Mouse (Mus musculus) erythroblast, adult 5-6 weeks (primary cell): ENCODE measurements around the gene Fli1. TPM values are rescaled to one million over a fixed set of nuclear protein-coding genes. Genes with fewer than 3 reads are reported as not detected.

Experiments used
- ATAC-seq: replicated peaks from 2 replicates; pipeline ENCODE4 v1.8.0; 2016; ENCODE audit warnings: moderate number of reproducible peaks, mild to moderate bottlenecking, moderate TSS enrichment, inconsistent platforms; ENCODE audit not compliant: poor library complexity, low FRiP score, severe bottlenecking
- total RNA-seq, 2 experiments: library from RNA; stranded (forward) in 1 of 2; stranded (reverse) in 1 of 2; fragments of 150-400 nt in 1 of 2; fragments of 200-764, 138-1000 nt in 1 of 2; gene quantifications; 2 replicates each; pipeline versions ENCODE4 v1.2.3 to v1.2.4; 2015 to 2017; ENCODE audit warnings: low replicate concordance in 2 of 2

The Fli1 gene
- total RNA-seq, 2 experiments from 2014 or later: 26.2 to 27.3 TPM

GRCm38 (mm10) chr9:32478087-32478486 is 64.6 kb downstream of the Fli1 start:
- ATAC-seq: no peak

DNA sequence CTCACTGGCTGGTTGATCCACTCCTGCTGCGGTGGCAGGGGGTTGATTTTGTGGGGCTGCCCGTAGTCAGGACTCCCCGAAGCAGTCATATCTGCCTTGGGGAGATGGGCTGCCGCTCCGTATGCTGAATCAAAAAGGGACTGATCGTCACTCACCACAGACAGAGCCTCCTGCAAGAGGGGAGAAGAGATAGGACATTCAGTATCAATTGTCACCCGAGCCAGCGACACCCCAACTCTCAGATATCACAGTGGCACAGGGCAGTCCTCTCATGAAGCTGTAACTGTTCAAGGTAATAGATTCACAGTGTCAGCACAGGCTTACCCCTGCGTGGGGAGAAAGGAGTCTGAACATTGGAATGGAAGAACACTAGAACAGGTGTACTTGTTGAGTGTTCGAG is 66.1 kb downstream of the Fli1 start:
- no peak for ATAC-seq

DNA sequence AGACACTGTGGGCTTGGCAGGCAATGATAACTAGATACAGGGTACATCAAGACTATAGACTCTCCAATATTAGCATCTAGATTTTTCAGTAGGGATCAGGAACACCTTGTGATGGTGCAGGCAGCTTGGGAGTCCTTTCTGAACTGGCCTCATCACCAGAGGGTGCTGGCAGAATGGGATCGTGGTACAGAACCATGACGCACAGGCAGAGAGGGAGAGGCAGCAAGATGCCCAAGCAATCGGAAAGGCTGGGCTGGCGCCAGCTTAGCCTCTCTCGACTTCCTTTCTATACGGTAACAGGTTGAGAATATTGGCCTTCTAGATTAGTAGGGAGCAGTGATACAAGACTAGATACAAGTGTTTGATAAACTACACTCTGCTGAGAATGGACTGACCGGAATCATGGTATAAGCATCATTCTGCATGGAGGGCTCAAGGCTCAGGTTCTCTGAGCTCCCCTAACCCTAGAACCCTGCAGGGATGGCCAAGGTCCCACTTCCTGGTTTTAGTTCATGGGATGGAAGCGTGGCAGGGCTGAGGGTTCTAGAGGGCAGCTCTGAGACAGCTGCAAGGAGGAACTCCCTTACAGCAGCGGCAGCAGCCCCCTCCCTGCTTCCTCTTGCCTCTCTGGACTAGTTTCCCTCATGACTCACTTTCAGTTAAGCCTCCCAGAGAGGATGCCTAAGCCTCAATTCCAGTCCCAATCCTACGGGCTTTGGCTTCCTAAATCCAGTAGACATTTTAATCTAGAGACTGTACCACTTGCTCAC is 67.9 kb downstream of the Fli1 start:
- ATAC-seq: no peak

- ATAC-seq: no peak
These were observed 70.3 kb downstream of the Fli1 start for GRCm38 (mm10) chr9:32472346-32472745.

- ATAC-seq: no peak
These were observed 73.4 kb downstream of the Fli1 start for GRCm38 (mm10) chr9:32469123-32469751.

- ATAC-seq: no peak
These were observed 74.3 kb downstream of the Fli1 start for GRCm38 (mm10) chr9:32468313-32468712.

GRCm38 (mm10) chr9:32467443-32467842 is 75.2 kb downstream of the Fli1 start:
- no peak for ATAC-seq

GRCm38 (mm10) chr9:32466861-32467260 is 75.8 kb downstream of the Fli1 start:
- ATAC-seq: no peak

DNA sequence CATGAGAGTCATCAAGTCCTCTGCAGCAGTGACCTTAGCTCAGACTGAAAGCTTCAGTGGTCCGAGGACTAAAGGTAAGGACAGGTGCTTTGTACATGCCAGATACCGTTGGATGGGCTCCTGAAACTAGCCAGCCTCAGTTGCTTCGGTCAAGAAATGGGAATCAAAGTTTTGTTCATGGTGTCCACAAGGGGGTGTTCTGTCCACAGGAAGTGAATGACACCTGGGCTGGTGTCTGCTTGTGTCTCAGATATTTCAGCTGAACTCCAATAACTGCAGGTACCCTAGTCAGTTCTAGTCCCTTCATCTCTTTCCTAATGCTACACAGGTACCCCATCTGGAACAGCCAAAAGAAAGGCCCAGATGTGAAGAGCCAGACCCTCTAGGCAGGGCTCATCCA is 86.0 kb downstream of the Fli1 start:
- ATAC-seq: no peak

DNA sequence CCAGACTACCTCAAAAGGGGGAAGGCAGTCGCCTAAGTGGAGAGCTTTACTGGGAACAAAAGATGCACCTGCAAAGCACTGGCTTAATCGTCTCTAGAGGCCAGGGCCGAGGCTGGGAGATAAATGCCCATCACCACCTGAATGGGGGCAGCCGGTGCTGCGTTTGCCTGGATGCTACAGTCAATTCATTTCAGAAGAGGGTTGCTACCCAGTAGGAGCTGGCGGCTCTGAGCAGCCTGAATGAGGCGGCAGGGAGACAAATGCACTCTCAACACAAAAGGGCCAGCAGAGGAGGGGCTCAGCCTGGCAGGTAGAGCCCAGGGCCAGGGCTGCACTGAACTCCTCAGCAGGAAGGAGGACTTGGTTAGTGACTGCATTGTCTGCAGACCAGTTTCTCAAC is 92.5 kb downstream of the Fli1 start:
- no peak for ATAC-seq

GRCm38 (mm10) chr9:32448766-32449165 is 93.9 kb downstream of the Fli1 start:
- no peak for ATAC-seq

GRCm38 (mm10) chr9:32445789-32446188 is 96.9 kb downstream of the Fli1 start:
- no peak for ATAC-seq

DNA sequence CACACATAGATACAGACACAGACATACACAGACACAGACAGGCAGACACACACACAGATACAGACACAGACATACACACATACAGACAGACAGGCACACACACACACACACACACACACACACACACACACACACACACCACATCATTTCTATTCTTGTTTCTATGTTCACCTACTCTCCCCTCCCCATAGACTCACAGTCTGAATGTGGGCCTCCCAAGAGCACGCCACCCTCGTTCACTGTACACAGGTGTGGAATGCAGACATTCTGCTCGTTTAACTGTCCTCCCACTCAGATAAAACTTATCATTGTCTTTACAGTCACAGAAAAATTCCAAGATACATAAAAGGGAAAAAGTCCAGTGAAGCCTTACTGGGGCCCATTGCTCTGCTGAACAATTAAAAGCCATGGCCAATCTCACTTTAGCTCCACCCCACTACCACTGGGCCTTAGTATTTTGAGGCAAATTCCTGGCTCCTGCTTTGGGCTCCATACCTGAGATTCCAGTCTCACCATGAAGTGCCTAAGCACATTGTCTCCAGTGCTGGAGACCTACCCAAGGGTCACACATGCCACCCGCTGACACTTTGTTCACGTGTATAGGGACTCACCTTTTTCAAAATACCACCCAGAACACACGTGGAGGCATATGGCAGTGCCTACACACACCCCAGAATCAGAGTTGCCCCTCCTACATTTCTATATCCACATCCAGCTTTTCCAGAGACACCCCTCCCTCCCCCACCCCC is 98.0 kb downstream of the Fli1 start:
- no peak for ATAC-seq

DNA sequence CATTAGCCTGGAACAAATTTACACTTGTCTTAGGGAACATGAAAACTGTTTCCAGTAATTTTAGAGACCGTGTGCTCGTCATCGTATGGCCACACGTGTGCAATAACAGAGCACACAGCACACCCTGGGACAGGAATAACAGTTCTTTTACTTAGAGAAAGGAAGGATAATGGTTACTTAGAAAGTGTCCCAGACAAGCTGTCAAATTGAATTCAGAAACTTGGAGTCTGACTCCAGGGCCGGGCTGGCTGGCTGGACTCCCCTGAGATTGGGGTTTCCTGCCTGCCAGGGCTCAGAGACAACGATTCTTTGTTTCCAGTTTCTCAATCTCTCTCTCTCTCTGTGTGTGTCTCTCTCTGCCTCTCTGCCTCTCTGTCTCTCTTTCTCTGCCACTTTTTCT is 98.8 kb downstream of the Fli1 start:
- ATAC-seq: no peak

GRCm38 (mm10) chr9:32443115-32443514 is 99.5 kb downstream of the Fli1 start:
- no peak for ATAC-seq

DNA sequence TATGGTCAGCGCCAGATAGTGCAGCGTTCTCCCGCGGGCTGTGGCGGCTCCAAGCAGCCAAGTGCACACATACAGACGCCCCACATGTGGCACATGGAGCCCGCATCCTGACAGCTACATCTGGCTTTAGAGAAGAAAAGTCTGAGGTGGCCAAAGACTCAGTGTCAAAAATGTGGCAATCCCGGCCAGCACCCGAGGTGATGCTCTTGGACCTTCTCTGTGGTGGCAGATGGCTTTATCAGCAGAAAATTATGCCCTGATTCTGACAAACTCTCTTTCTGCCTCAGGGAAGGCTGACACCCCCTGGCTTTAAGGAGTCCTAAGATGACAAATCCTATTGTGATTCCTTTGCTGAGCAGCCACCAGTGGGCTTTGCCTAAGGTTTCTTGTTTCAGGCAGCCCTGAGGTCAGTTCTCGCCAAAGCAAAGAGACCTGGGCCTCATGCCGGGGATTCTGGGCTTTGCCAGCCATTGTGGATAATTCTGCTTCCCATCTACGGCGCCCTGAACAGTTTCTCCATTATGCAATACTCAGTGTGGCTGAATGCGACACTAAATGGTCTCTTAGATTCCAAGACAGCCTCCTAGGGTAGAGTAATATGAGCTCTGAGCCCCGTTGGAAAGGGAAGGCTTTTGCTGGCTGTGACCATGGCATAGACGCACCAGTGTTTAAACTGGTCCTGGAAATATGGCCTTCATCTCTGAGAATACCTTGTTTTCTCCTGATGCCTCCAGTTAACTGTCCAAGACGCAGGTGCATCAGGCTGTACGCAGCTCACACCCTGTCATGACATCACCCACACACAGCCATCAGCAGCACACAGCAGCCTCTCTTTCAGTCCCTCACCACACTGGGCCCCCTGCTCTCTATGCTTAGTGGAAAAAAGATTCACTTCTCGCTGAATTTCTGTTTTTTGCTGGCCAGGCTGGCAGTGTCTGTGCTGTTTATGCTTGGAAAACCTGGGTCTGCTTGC is 108.1 kb downstream of the Fli1 start:
- no peak for ATAC-seq

GRCm38 (mm10) chr9:32431061-32431460 is 111.6 kb downstream of the Fli1 start:
- ATAC-seq: no peak

DNA sequence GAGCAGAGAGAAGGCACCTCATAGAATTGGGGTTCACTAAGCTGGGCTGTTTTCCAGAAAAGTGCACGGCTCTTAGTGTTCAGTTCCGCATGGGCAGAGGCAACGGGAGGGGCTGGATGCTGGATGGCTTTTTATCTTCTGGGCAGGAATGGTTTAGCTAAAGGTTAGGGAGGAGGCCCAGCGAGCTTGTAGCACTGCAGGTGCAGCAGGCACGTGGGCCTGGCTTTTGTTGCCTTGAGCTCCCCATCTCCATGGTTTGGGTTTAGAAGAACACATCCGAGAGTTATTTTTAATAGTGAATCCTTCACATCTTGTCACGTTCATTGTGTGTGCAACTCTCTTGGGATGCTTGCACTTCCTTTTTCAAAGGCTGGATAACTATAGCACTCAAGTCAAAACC is 117.3 kb downstream of the Fli1 start:
- ATAC-seq: no peak

DNA sequence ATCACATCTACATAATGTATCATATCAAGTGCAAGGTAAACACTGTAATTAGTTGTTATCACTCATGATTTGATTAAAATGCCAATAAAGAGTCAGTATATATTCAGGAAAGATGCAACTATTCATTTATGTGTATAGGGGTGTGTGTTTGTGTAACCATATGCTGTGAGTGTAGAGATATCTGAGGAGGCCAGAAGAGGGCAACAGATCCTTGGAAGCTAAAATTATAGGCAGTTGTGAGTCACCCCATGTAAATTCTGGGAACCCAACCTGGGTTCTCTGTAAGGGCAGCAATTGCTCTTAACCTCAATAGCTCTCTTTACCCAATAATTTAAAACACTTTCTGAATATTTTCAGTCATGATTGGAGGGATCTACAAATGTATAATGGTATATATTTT is 122.0 kb downstream of the Fli1 start:
- ATAC-seq: no peak
